ENCODE assay signal across 10 mouse cellular contexts in genomic region chr15:86405527-86405926, GRCm38 (mm10).
DNase-seq lines count a peak whose midpoint lies in the region; ATAC-seq and TF ChIP-seq lines count a peak whose summit lies in the region.
"Had no signal": no experiment of that assay in that cellular context is flagged by ENCODE, and none has a peak within 500 bp of the region (broad histone marks: within the 10 kb centered on the region; RNA-seq: fewer than 3 reads in every experiment).

No protein-coding gene starts in this region.

- 24% methylated on average over 4 of the region's 4 CpGs for WGBS in kidney, embryonic 14.5 days
- 40% methylated on average over 4 of the region's 4 CpGs for WGBS in olfactory bulb, adult 2 months

- H3K27me3 ChIP-seq in kidney, embryonic 14.5 days (ENCODE audit: control insufficient read depth, insufficient read depth, low read length) = no peaks in the 10 kb centered on the region
- H3K27me3 ChIP-seq in G1E (ENCODE audit: insufficient read depth, low read length) = no peaks in the 10 kb centered on the region
- H3K27me3 ChIP-seq: embryonic facial prominence, embryonic 13.5 days; liver, embryonic 15.5 days had no signal

- no peaks in the 10 kb centered on the region for H3K9me3 ChIP-seq in kidney, embryonic 14.5 days (ENCODE audit: control insufficient read depth, low read length)
- H3K9me3 ChIP-seq in G1E (replicated peaks) = no peaks in the 10 kb centered on the region
- H3K9me3 ChIP-seq: embryonic facial prominence, embryonic 13.5 days; liver, embryonic 15.5 days had no signal

- peak; percentile 81 for TF ChIP-seq CTCF in G1E (IDR thresholded peaks at IDR 0.05; ENCODE audit: low read depth, low read length)
- TF ChIP-seq CTCF in olfactory bulb, adult 2 months (IDR thresholded peaks at IDR 0.05; ENCODE audit: insufficient read depth, low read depth, low read length) = peak; percentile 63

- no peaks in the 10 kb centered on the region for H3K36me3 ChIP-seq in kidney, embryonic 14.5 days (ENCODE audit: control insufficient read depth, insufficient read depth, low read length)
- H3K36me3 ChIP-seq in G1E (replicated peaks) = peaks cover 55% of the 10 kb centered on the region
- H3K36me3 ChIP-seq: embryonic facial prominence, embryonic 13.5 days; liver, embryonic 15.5 days had no signal

- no peak overlapping the region for H3K9ac ChIP-seq in kidney, embryonic 14.5 days (ENCODE audit: low read depth, low read length)
- H3K9ac ChIP-seq: embryonic facial prominence, embryonic 13.5 days; liver, embryonic 15.5 days had no signal

- no peak for TF ChIP-seq POLR2A in olfactory bulb, adult 2 months (IDR thresholded peaks at IDR 0.05; ENCODE audit: insufficient read depth, low read depth, low read length)

- intact Hi-C loops in left cerebral cortex, postnatal 4 days (cut with DNase I) = no loop called here

- no peak overlapping the region for H3K4me2 ChIP-seq in kidney, embryonic 14.5 days (replicated peaks; ENCODE audit: low read depth, low read length)
- H3K4me2 ChIP-seq: embryonic facial prominence, embryonic 13.5 days; liver, embryonic 15.5 days had no signal

- no peaks in the 10 kb centered on the region for H3K4me1 ChIP-seq in kidney, embryonic 14.5 days (ENCODE audit: control insufficient read depth, insufficient read depth, low read length)
- H3K4me1 ChIP-seq in G1E (ENCODE audit: insufficient read depth, low read depth, low read length) = no peaks in the 10 kb centered on the region
- H3K4me1 ChIP-seq in olfactory bulb, adult 2 months (ENCODE audit: control insufficient read depth, insufficient read depth, low read length) = no peaks in the 10 kb centered on the region
- H3K4me1 ChIP-seq: embryonic facial prominence, embryonic 13.5 days; liver, embryonic 15.5 days had no signal

- peak; percentile 24 for DNase-seq in kidney, adult 11 months
- peak; percentile 65 for DNase-seq in G1E (ENCODE audit: low spot score)
- DNase-seq in cerebellum, adult 11 months = peak; percentile 57
- peak; percentile 65 for DNase-seq in gastrocnemius, postnatal 10 days
- peak; percentile 54 for DNase-seq in left cerebral cortex, postnatal 4 days
- peak; percentile 71 to 82 for DNase-seq in thymus, postnatal 10 days (ENCODE audit: low spot score in 2 of 2)

- no peak for ATAC-seq in kidney, embryonic 14.5 days (ENCODE audit: low FRiP score, low TSS enrichment)
- ATAC-seq in G1E (ENCODE audit: extremely low read depth, insufficient number of reproducible peaks, low FRiP score, poor library complexity, severe bottlenecking) = peak; percentile 22; the same call in 1 of the 2 replicates

- no peak overlapping the region for H3K4me3 ChIP-seq in kidney, embryonic 14.5 days (ENCODE audit: low read length)
- no peak overlapping the region for H3K4me3 ChIP-seq in G1E (ENCODE audit: low read depth, low read length)
- no peak overlapping the region for H3K4me3 ChIP-seq in olfactory bulb, adult 2 months (ENCODE audit: insufficient read depth, low read depth, low read length)
- H3K4me3 ChIP-seq: embryonic facial prominence, embryonic 13.5 days; liver, embryonic 15.5 days had no signal

- H3K27ac ChIP-seq in kidney, embryonic 14.5 days (ENCODE audit: low read depth, low read length) = no peak overlapping the region
- no peak overlapping the region for H3K27ac ChIP-seq in olfactory bulb, adult 2 months (ENCODE audit: insufficient read depth, low read depth, low read length)
- H3K27ac ChIP-seq: embryonic facial prominence, embryonic 13.5 days; liver, embryonic 15.5 days had no signal

Comparison
In these comparisons a context has a peak if more than half of its experiments do, and no peak if none do; other contexts are left out.
1. DNase-seq: peak in every context shown above with its lines; median percentile 76 in thymus, postnatal 10 days; 65 in G1E; 65 in gastrocnemius, postnatal 10 days; 57 in cerebellum, adult 11 months; 54 in left cerebral cortex, postnatal 4 days; 24 in kidney, adult 11 months.